Mouse (Mus musculus): ENCODE data around the gene H2-M9.

Gene H2-M9

GRCm38 (mm10) chr17:36642566-36642965 lies at the start of gene H2-M9:
Gene H2-M9, minus strand, starts transcription at chr17:36642666.
- no peak for DNase-seq (ENCODE audit: extremely low spot score)

- no peak for DNase-seq (ENCODE audit: extremely low spot score)
Measured at GRCm38 (mm10) chr17:36672119-36672518, 29.7 kb upstream of the H2-M9 start, which contains the start of gene H2-M1. Gene H2-M1, minus strand, starts transcription at chr17:36672219.

Measured in embryo, embryonic 9.5 days (tissue).